Mouse (Mus musculus) 416B (cell line): ENCODE data around the gene C1qtnf6.

Experiments used
- DNase-seq: peaks from one replicate; pipeline ENCODE4 v3.0.0; 2011; ENCODE audit warnings: low read depth

Gene C1qtnf6

DNA sequence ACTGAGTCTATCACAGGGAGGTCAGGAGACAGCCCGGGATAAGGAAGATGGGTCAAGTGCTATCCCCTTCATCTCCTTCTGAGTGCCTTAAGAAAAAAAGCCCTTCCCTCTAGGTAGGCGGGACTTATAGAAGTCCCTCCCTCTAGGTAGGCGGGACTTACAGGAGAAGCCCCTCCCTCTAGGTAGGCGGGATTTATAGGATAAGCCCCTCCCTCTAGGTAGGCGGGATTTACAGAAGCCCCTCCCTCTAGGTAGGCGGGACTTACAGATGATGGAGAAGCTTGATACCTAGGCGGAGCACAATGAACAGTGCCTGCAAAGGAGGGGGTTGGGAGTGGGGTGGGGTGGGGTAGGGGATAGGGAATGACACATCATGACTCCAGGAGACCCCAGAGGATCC lies 51.1 kb downstream of the C1qtnf6 start:
- DNase-seq: peak; percentile 41

GRCm38 (mm10) chr15:78479470-78479869 lies 51.7 kb downstream of the C1qtnf6 start:
- DNase-seq: peak; percentile 23

DNA sequence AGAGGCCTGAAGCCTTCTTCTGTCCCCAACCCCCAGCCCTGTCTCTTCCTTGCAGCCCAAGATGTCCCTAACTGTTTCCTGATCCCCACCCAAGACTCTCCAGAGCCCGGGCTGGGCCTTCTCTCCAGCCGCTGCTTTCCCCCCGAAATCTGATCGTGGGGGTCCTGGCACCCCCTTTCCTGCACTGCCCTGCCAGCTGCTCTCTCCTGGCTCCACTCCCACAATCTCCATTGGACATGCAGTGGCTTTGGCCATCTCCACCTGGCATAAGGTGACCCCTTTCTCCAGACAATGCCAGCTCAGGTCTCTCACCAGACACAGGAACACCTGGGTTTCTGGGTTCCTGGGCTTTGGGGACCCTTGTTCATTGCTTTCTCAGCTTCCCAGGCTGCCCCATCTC lies 53.1 kb downstream of the C1qtnf6 start:
- DNase-seq: no peak

GRCm38 (mm10) chr15:78476878-78477277 lies 54.3 kb downstream of the C1qtnf6 start:
- no peak for DNase-seq

DNA sequence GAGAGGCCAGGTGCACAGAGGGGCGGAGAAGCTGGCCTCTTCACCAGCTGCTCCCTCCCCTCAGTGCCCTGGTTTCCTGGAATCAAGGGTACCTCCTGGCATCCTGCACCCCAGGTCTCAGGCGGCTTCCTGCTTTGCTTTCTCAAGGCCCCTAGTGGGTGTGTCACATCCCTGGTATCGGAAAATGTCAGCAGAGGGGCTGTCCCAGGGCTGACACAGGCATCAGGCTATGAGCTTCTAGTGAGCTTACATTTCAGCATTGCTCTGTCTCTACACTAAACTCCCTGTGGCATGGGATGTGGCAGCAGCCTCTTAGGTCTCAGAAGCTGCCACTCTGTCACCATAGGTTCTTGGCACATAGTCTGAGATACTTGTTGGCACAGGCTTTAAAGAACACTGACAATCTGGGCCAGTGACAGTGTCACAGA lies 55.6 kb downstream of the C1qtnf6 start:
- DNase-seq: no peak

- DNase-seq: no peak
Measured at GRCm38 (mm10) chr15:78473442-78473841, 57.8 kb downstream of the C1qtnf6 start.
